Mouse (Mus musculus): ENCODE results near the gene Tmem69. TPM values are rescaled to one million over a fixed set of nuclear protein-coding genes. Genes with fewer than 3 reads are reported as not detected.

The Tmem69 gene
- 27.4 and 27.5 TPM in 2 replicates for polyA plus RNA-seq (2015; fragmentation: Nextera tagmentation; extraction: Ambion mirVana)

GRCm38 (mm10) chr4:116555413-116556300 is at the start of gene Tmem69:
Tmem69 (minus strand) TSS chr4:116555936.
- no peak for ATAC-seq (replicated peaks; ENCODE audit: low FRiP score)
- no peaks in the 10 kb centered on the region for H3K27me3 ChIP-seq
- H3K36me3 ChIP-seq, result peaks cover 21% of the 10 kb centered on the region
- H3K9me3 ChIP-seq (replicated peaks), result no peaks in the 10 kb centered on the region
- peaks cover 12% of the 10 kb centered on the region; the same call in 1 of the 2 replicates for H3K4me1 ChIP-seq
- H3K27ac ChIP-seq, result peak within 1 kb of the TSS; percentile 97
- WGBS, result 2% methylated on average over 23 of the region's 23 CpGs
- H3K4me2 ChIP-seq, result peak within 1 kb of the TSS; percentile 70
- H3K9ac ChIP-seq, result peak within 1 kb of the TSS; percentile 77
- H3K4me3 ChIP-seq (replicated peaks), result peak within 1 kb of the TSS; percentile 68

- H3K9me3 ChIP-seq (replicated peaks), result no peaks in the 10 kb centered on the region
- H3K9ac ChIP-seq, result peak overlapping the region; percentile 56
- peaks cover 56% of the 10 kb centered on the region for H3K36me3 ChIP-seq
- peak overlapping the region; percentile 58 for H3K4me3 ChIP-seq (replicated peaks)
- peaks cover 25% of the 10 kb centered on the region for H3K4me1 ChIP-seq
- no peaks in the 10 kb centered on the region for H3K27me3 ChIP-seq
- peak overlapping the region; percentile 91 for H3K4me2 ChIP-seq
- peak; percentile 96 for ATAC-seq (replicated peaks; ENCODE audit: low FRiP score)
- peak overlapping the region; percentile 86 for H3K27ac ChIP-seq
- WGBS, result under 1% methylated on average over 50 of the region's 50 CpGs
Observed at GRCm38 (mm10) chr4:116596978-116597881, 41.5 kb upstream of the Tmem69 start.

- Histone ChIP-seq H3K27me3 (no peaks in the 10 kb centered on the region), H3K9me3 (replicated peaks) (no peaks in the 10 kb centered on the region), H3K4me2 (peak within 1 kb of the TSS; percentile 91), H3K9ac (peak within 1 kb of the TSS; percentile 56), H3K4me3 (replicated peaks) (peak within 1 kb of the TSS; percentile 58), H3K36me3 (peaks cover 56% of the 10 kb centered on the region), H3K27ac (peak within 1 kb of the TSS; percentile 86), H3K4me1 (peaks cover 25% of the 10 kb centered on the region)
- ATAC-seq (replicated peaks; ENCODE audit: low FRiP score), result no peak
- 27% methylated on average over 5 of the region's 5 CpGs for WGBS
Observed at GRCm38 (mm10) chr4:116596379-116596778, 40.6 kb upstream of the Tmem69 start, which contains the start of gene Ccdc17. Ccdc17 (plus strand) TSS chr4:116596654.

- Histone ChIP-seq H3K4me3 (replicated peaks) (no peak overlapping the region), H3K9me3 (replicated peaks) (no peaks in the 10 kb centered on the region), H3K9ac (no peak overlapping the region), H3K4me2 (no peak overlapping the region), H3K4me1 (peaks cover 25% of the 10 kb centered on the region), H3K36me3 (peaks cover 56% of the 10 kb centered on the region), H3K27me3 (no peaks in the 10 kb centered on the region), H3K27ac (no peak overlapping the region)
- WGBS, result 82% methylated on average over 8 of the region's 8 CpGs
- ATAC-seq (replicated peaks; ENCODE audit: low FRiP score), result no peak
Observed at GRCm38 (mm10) chr4:116595793-116596192, 40.1 kb upstream of the Tmem69 start.

GRCm38 (mm10) chr4:116558151-116558882 is 2.6 kb upstream of the Tmem69 start:
- peak overlapping the region; percentile 68 for H3K4me3 ChIP-seq (replicated peaks)
- H3K9me3 ChIP-seq (replicated peaks), result no peaks in the 10 kb centered on the region
- ATAC-seq (replicated peaks; ENCODE audit: low FRiP score), result no peak
- peak overlapping the region; percentile 70 for H3K4me2 ChIP-seq
- peak overlapping the region; percentile 97 for H3K27ac ChIP-seq
- peaks cover 12% of the 10 kb centered on the region; the same call in 1 of the 2 replicates for H3K4me1 ChIP-seq
- 3% methylated on average over 15 of the region's 15 CpGs for WGBS
- no peaks in the 10 kb centered on the region for H3K27me3 ChIP-seq
- peak overlapping the region; percentile 77 for H3K9ac ChIP-seq
- H3K36me3 ChIP-seq, result peaks cover 15% of the 10 kb centered on the region

GRCm38 (mm10) chr4:116557306-116558121 is 1.8 kb upstream of the Tmem69 start, which contains the start of gene Gpbp1l1:
Gpbp1l1 (plus strand) TSS chr4:116557658.
- under 1% methylated on average over 78 of the region's 78 CpGs for WGBS
- Histone ChIP-seq H3K9me3 (replicated peaks) (no peaks in the 10 kb centered on the region), H3K36me3 (peaks cover 19% of the 10 kb centered on the region), H3K27ac (peak within 1 kb of the TSS; percentile 97), H3K4me1 (peaks cover 12% of the 10 kb centered on the region; the same call in 1 of the 2 replicates), H3K9ac (peak within 1 kb of the TSS; percentile 77), H3K27me3 (no peaks in the 10 kb centered on the region), H3K4me3 (replicated peaks) (peak within 1 kb of the TSS; percentile 68), H3K4me2 (peak within 1 kb of the TSS; percentile 70)
- peak; percentile 97 for ATAC-seq (replicated peaks; ENCODE audit: low FRiP score)

GRCm38 (mm10) chr4:116556561-116557305 is 997 bp upstream of the Tmem69 start:
- peak; percentile 96 for ATAC-seq (replicated peaks; ENCODE audit: low FRiP score)
- under 1% methylated on average over 28 of the region's 28 CpGs for WGBS
- peak overlapping the region; percentile 77 for H3K9ac ChIP-seq
- peak overlapping the region; percentile 70 for H3K4me2 ChIP-seq
- peaks cover 21% of the 10 kb centered on the region for H3K36me3 ChIP-seq
- no peaks in the 10 kb centered on the region for H3K27me3 ChIP-seq
- H3K27ac ChIP-seq, result peak overlapping the region; percentile 97
- H3K4me1 ChIP-seq, result peaks cover 12% of the 10 kb centered on the region; the same call in 1 of the 2 replicates
- peak overlapping the region; percentile 68 for H3K4me3 ChIP-seq (replicated peaks)
- no peaks in the 10 kb centered on the region for H3K9me3 ChIP-seq (replicated peaks)

GRCm38 (mm10) chr4:116553035-116553434 is 2.7 kb downstream of the Tmem69 start:
- Histone ChIP-seq H3K4me1 (0 out of 2 replicates have a peak, but pooled peaks cover 6% of the 10 kb centered on the region), H3K4me3 (replicated peaks) (no peak overlapping the region), H3K9me3 (replicated peaks) (no peaks in the 10 kb centered on the region), H3K4me2 (no peak overlapping the region), H3K27me3 (no peaks in the 10 kb centered on the region), H3K9ac (no peak overlapping the region), H3K27ac (no peak overlapping the region), H3K36me3 (peaks cover 17% of the 10 kb centered on the region)
- no peak for ATAC-seq (replicated peaks; ENCODE audit: low FRiP score)
- 86% methylated on average over 3 of the region's 3 CpGs for WGBS

- H3K27ac ChIP-seq, result no peak overlapping the region
- no peak overlapping the region for H3K4me2 ChIP-seq
- no peak overlapping the region for H3K4me3 ChIP-seq (replicated peaks)
- no peaks in the 10 kb centered on the region for H3K27me3 ChIP-seq
- WGBS, result 83% methylated on average over 1 of the region's 1 CpGs
- no peak for ATAC-seq (replicated peaks; ENCODE audit: low FRiP score)
- no peaks in the 10 kb centered on the region for H3K4me1 ChIP-seq
- H3K36me3 ChIP-seq, result peaks cover 17% of the 10 kb centered on the region
- no peak overlapping the region for H3K9ac ChIP-seq
- no peaks in the 10 kb centered on the region for H3K9me3 ChIP-seq (replicated peaks)
Observed at GRCm38 (mm10) chr4:116550432-116550831, 5.3 kb downstream of the Tmem69 start.

- 72% methylated on average over 3 of the region's 3 CpGs for WGBS
- no peak overlapping the region for H3K27ac ChIP-seq
- ATAC-seq (replicated peaks; ENCODE audit: low FRiP score), result no peak
- no peak overlapping the region for H3K4me2 ChIP-seq
- H3K9me3 ChIP-seq (replicated peaks), result no peaks in the 10 kb centered on the region
- H3K4me3 ChIP-seq (replicated peaks), result no peak overlapping the region
- peaks cover 31% of the 10 kb centered on the region for H3K36me3 ChIP-seq
- H3K27me3 ChIP-seq, result no peaks in the 10 kb centered on the region
- H3K9ac ChIP-seq, result no peak overlapping the region
- no peaks in the 10 kb centered on the region for H3K4me1 ChIP-seq
Observed at GRCm38 (mm10) chr4:116537737-116538136, 18.0 kb downstream of the Tmem69 start.

Data from kidney, embryonic 15.5 days (tissue).